Mouse (Mus musculus): ENCODE measurements at regions not wholly inside any gene's neighbourhood (a gene's known extent, or its start where the extent isn't known, plus 50 kb on each side); places are given as distances from the start of the nearest gene placed in this dataset.

DNA sequence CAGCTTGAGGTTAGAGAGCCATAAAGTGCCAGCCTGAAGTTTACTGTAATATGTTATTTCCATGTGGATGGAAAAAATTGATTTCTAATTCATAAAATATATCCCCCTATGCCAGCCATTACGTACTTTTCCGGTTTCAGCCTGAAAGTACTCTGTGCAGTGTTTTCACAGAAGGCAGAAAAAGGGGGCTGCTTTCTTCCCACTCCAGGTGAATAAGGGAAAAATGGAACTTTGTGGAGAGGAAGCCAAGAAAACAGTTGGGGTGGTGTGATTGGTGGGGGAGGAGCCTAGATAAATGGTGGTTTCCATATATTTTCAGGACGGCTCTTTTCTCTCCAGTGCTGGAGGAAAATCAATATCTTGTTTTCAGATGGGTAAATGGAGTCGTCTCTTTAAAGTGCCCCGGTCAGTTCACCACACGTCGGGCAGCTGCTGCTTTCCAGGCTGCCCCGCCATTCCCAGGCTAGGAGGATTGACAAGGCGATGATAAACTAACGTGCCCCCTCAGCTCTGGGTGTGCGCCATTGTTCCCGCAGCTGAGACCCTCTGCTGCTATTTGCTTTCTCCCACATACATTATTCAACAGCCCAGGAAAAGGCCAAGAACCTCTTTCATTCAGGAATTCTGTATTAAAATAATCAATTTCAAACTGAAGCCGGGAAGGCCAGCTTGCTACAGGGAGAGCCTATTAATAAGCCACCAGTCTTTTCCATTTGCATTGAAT is 127.1 kb upstream of the Atp11c start:
- Histone ChIP-seq H3K27ac (no peak overlapping the region), H3K9ac (replicated peaks) (no peak overlapping the region)
- no peak for ATAC-seq (ENCODE audit: insufficient number of reproducible peaks, insufficient read depth, low FRiP score, low TSS enrichment, low read depth)

DNA sequence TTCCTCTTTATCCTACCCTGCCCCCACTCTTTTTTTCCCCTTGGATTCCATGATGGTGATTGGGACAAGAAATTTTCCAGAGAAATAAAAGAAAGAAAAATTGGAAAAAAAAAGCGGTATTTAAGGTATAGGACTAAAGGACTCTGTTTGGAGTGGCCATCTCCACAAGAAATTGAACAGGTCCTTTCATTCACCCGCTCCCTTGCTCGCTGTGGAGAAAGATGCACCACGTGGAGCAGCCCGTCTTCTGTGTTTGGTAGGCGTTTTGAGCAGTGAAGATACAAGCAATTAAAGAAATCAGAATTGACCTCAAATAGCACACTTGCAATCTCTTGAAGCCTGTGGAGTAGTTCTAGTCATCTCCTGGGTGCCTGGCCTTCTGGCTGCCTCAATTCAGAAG is 126.3 kb upstream of the Atp11c start:
- peak overlapping the region; percentile 44; the same call in 1 of the 2 replicates for H3K4me2 ChIP-seq
- WGBS = 19% methylated on average over 6 of the region's 6 CpGs
- no peak for ATAC-seq (ENCODE audit: insufficient number of reproducible peaks, insufficient read depth, low FRiP score, low TSS enrichment, low read depth)
- no peaks in the 10 kb centered on the region for H3K9me3 ChIP-seq
- H3K9ac ChIP-seq (replicated peaks) = no peak overlapping the region
- no peaks in the 10 kb centered on the region for H3K4me1 ChIP-seq (replicated peaks)
- H3K27me3 ChIP-seq = peaks cover 15% of the 10 kb centered on the region; the same call in 1 of the 2 replicates
- no peak overlapping the region for H3K4me3 ChIP-seq (replicated peaks)
- no peak overlapping the region for H3K27ac ChIP-seq
- no peaks in the 10 kb centered on the region for H3K36me3 ChIP-seq

More for the DNA sequence above, 127.1 kb upstream of the Atp11c start:
- H3K9me3 ChIP-seq = no peaks in the 10 kb centered on the region
- no peaks in the 10 kb centered on the region for H3K36me3 ChIP-seq
- no peaks in the 10 kb centered on the region for H3K4me1 ChIP-seq (replicated peaks)
- peaks cover 15% of the 10 kb centered on the region; the same call in 1 of the 2 replicates for H3K27me3 ChIP-seq
- H3K4me3 ChIP-seq (replicated peaks) = no peak overlapping the region
- no peak overlapping the region for H3K4me2 ChIP-seq
- WGBS = 48% methylated on average over 13 of the region's 13 CpGs

DNA sequence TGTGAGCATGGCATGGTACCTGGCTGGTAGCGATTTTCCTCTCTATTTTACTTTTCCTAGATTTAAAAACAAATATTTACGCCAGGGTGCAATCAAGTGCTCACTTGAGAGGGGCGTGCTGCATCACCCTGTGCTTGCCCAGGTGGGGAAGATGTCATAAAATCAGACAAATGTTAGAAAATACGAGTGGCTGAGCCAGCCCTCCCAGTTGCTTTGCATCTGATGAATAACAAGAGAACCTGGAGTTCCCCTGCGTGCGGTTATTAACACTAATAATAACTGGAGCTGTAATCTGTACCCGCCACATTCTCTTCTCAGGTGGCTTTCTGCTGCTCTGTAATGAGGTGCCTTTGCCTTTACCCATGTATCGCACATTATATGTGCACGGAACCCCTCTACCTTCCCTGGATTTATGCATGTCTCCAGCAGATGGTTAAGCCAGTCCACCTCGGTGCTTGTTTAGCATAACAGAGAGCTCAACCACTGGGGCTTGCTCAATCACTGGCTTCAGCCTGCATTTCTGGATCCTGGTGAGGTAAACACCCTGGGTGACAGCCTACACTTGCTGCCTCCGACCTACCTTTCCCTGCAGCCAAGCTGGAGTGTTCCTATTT is 125.8 kb upstream of the Atp11c start:
- no peaks in the 10 kb centered on the region for H3K36me3 ChIP-seq
- WGBS = 12% methylated on average over 11 of the region's 11 CpGs
- H3K9me3 ChIP-seq = no peaks in the 10 kb centered on the region
- H3K27ac ChIP-seq = no peak overlapping the region
- peaks cover 15% of the 10 kb centered on the region; the same call in 1 of the 2 replicates for H3K27me3 ChIP-seq
- H3K9ac ChIP-seq (replicated peaks) = no peak overlapping the region
- peak overlapping the region; percentile 18; the same call in 1 of the 2 replicates for H3K4me3 ChIP-seq (replicated peaks)
- H3K4me2 ChIP-seq = peak overlapping the region; percentile 44
- no peaks in the 10 kb centered on the region for H3K4me1 ChIP-seq (replicated peaks)
- ATAC-seq (ENCODE audit: insufficient number of reproducible peaks, insufficient read depth, low FRiP score, low TSS enrichment, low read depth) = no peak

DNA sequence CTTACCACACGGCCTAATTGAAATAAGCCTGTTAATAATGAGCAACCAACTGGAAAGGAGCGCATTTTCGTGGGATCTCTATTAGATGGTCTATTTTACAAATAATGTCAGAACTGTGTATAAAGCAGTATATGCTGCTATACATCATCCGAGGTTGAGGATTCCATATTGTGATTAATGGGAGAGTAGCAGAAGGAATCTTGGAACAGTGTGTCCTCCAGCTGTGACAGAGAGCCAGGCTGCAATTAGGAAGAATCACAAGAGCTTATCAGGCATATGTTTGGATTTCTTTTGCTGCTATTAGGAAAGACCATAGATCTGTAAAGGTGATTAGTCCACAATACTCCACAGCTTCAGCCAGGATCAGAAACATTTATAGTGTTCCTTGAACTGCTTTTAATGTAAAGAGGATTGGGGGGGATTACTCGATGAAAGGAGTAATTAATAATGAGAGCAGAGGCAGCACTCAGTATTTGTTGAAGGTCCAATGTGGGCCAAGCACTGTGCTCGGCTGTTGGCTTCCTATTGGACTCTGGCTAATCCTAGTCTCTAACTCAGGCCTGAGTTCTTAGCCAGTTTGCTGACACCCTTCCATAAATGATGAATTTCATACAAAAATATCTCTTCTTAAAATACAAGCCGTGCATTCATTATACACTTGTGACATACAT is 88.7 kb upstream of the Atp11c start:
- Histone ChIP-seq H3K4me1 (replicated peaks) (no peaks in the 10 kb centered on the region), H3K36me3 (no peaks in the 10 kb centered on the region), H3K27ac (no peak overlapping the region), H3K4me2 (no peak overlapping the region), H3K9ac (replicated peaks) (no peak overlapping the region), H3K4me3 (replicated peaks) (no peak overlapping the region), H3K27me3 (no peaks in the 10 kb centered on the region), H3K9me3 (no peaks in the 10 kb centered on the region)
- 84% methylated on average over 7 of the region's 7 CpGs for WGBS
- no peak for ATAC-seq (ENCODE audit: insufficient number of reproducible peaks, insufficient read depth, low FRiP score, low TSS enrichment, low read depth)

DNA sequence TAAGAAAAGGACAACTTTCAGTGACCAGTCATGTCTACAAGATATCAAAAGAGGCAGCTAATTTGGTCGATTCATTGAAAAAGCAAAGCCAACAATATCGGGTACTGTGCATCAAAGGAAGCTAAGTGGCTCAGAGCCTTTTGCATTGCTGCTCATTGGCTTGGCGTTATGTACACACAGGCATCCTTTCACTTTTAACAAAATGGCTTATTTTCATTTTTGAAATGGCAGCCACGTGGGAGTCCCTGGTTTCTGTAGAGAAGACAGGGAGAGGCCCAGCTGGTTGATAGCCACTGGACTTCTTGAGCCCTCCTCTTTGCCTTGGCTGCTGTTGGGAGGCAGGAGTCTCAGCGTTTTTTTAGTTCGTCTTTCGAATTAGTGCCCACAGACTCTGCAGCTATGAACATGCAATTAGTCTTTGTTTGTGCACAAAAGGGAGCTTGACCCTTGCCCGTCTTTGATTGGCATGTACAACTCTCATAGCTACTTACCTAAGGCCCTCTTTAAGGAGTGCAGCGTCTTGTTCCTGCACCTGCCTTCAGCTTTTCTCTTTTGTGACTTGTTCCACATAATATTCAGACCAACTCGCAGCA is 52.3 kb upstream of the Atp11c start:
- WGBS = 74% methylated on average over 10 of the region's 10 CpGs
- Histone ChIP-seq H3K27me3 (no peaks in the 10 kb centered on the region), H3K4me2 (no peak overlapping the region), H3K4me3 (replicated peaks) (no peak overlapping the region), H3K4me1 (replicated peaks) (no peaks in the 10 kb centered on the region), H3K9me3 (no peaks in the 10 kb centered on the region), H3K27ac (no peak overlapping the region), H3K36me3 (no peaks in the 10 kb centered on the region), H3K9ac (replicated peaks) (no peak overlapping the region)
- ATAC-seq (ENCODE audit: insufficient number of reproducible peaks, insufficient read depth, low FRiP score, low TSS enrichment, low read depth) = no peak
